Mouse (Mus musculus) E14TG2a.4 (cell line): ENCODE data around the gene Rab6a.

Experiments used
- H3K27me3 ChIP-seq: 2 replicates; pipeline ENCODE4 v1.6.1; 2014; ENCODE audit warnings: low read length, control low read depth; ENCODE audit not compliant: insufficient read depth
- H3K36me3 ChIP-seq: 2 replicates; pipeline ENCODE4 v1.6.1; 2014; ENCODE audit warnings: low read length, control low read depth; ENCODE audit not compliant: insufficient read depth
- H3K4me1 ChIP-seq: replicated peaks from 2 replicates; pipeline ENCODE4 v1.6.1; 2014; ENCODE audit warnings: low read depth, low read length, control low read depth
- H3K4me3 ChIP-seq: replicated peaks from 2 replicates; pipeline ENCODE4 v1.5.1; 2014; ENCODE audit warnings: mild to moderate bottlenecking, low read length
- H3K9me3 ChIP-seq: 2 replicates; pipeline ENCODE4 v1.6.1; 2014; ENCODE audit warnings: low read length, control low read depth
- CTCF ChIP-seq: conservative IDR thresholded peaks from 2 replicates; pipeline ENCODE4 v1.5.1; 2014; ENCODE audit warnings: low read length
- NANOG ChIP-seq: IDR thresholded peaks from 2 replicates; pipeline ENCODE4 v1.6.1; 2014; ENCODE audit warnings: borderline replicate concordance, low read length, mixed read lengths
- POU5F1 ChIP-seq: IDR thresholded peaks from 2 replicates; pipeline ENCODE4 v1.6.1; 2014; ENCODE audit warnings: low read length, borderline replicate concordance

Gene Rab6a

DNA sequence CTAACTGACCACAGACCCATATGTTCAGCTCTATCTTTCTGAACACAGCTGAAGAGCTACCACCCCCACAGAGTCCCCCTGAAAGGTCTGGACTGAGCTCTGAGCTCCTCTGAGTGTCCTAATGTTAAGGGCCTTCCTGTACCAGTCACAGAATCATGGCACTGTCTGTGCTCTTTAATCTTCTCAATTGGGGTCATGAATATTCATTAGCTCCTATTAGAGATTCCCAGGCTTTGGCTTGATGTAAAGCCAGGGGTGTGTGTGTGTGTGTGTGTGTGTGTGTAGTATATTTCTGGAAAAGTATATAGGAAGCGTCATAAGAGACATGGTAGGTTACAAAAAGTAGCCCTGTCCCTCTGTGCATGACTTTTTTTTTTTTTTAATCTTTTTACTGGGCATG is 76.0 kb downstream of the Rab6a start:
- H3K4me3 ChIP-seq = no peak overlapping the region
- H3K9me3 ChIP-seq = no peaks in the 10 kb centered on the region
- peaks cover 25% of the 10 kb centered on the region for H3K4me1 ChIP-seq
- TF ChIP-seq POU5F1 (no peak), CTCF (no peak), NANOG (no peak)
- no peaks in the 10 kb centered on the region for H3K27me3 ChIP-seq
- H3K36me3 ChIP-seq = peaks cover 5% of the 10 kb centered on the region

- Histone ChIP-seq H3K27me3 (no peaks in the 10 kb centered on the region), H3K9me3 (no peaks in the 10 kb centered on the region), H3K36me3 (no peaks in the 10 kb centered on the region), H3K4me3 (no peak overlapping the region), H3K4me1 (peaks cover 19% of the 10 kb centered on the region)
- TF ChIP-seq CTCF = no peak
- no peak for TF ChIP-seq POU5F1
- TF ChIP-seq NANOG = no peak
These were observed 76.9 kb downstream of the Rab6a start for GRCm38 (mm10) chr7:100684081-100684480.

GRCm38 (mm10) chr7:100684538-100684937 is 77.3 kb downstream of the Rab6a start:
- no peak overlapping the region for H3K4me3 ChIP-seq
- TF ChIP-seq POU5F1 (no peak), NANOG (no peak), CTCF (peak; percentile 100)
- no peaks in the 10 kb centered on the region for H3K27me3 ChIP-seq

GRCm38 (mm10) chr7:100685061-100686030 is 78.1 kb downstream of the Rab6a start:
- Histone ChIP-seq H3K36me3 (no peaks in the 10 kb centered on the region), H3K4me3 (no peak overlapping the region), H3K27me3 (no peaks in the 10 kb centered on the region), H3K4me1 (peaks cover 10% of the 10 kb centered on the region), H3K9me3 (no peaks in the 10 kb centered on the region)
- TF ChIP-seq POU5F1 (no peak), NANOG (no peak), CTCF (peak; percentile 60)

More at GRCm38 (mm10) chr7:100684538-100684937, 77.3 kb downstream of the Rab6a start:
- Histone ChIP-seq H3K36me3 (no peaks in the 10 kb centered on the region), H3K4me1 (peaks cover 15% of the 10 kb centered on the region), H3K9me3 (no peaks in the 10 kb centered on the region)

DNA sequence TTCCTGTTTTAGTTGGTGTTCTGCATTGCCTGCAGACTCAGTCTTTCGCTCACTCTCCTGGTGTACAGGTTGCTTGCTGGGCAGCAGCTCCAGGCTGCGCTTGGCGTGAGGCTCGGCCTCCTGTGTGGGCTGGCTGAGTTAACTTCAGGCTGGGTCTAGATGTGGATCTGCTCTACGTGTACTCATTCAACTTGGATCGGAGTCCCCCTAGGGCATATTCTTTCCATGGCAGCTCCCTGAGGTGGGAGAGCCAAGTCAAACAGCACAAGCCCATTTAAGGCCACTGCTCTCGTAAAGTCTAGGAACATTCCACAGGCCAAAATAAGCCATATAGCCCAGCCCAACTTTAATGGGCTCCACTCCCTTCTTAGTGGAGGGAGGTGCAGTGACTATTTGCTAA is 81.3 kb downstream of the Rab6a start:
- no peak for TF ChIP-seq POU5F1
- no peak for TF ChIP-seq CTCF
- no peak for TF ChIP-seq NANOG
- no peaks in the 10 kb centered on the region for H3K27me3 ChIP-seq
- no peaks in the 10 kb centered on the region for H3K9me3 ChIP-seq
- H3K4me1 ChIP-seq = peaks cover 9% of the 10 kb centered on the region
- H3K4me3 ChIP-seq = no peak overlapping the region
- no peaks in the 10 kb centered on the region for H3K36me3 ChIP-seq
